Mouse (Mus musculus) spleen, postnatal 4 days (tissue): ENCODE data around the gene Ahsa1.
A peak's percentile ranks its signal among the peaks of the same experiment; 100 is the strongest.
"Not testable (repeated sequence)": the region's sequence is repeated elsewhere in the genome, so short reads cannot be mapped to it uniquely, and the experiment has no call there.

Experiments
- DNase-seq, 2 experiments: peaks; one replicate each; pipeline ENCODE4 v3.0.0; 2022; ENCODE audit warnings: low spot score in 2 of 2

Ahsa1 gene

GRCm38 (mm10) chr12:87266108-87266826, at the start of gene Ahsa1, which contains the start of gene Vipas39:
Gene Ahsa1, plus strand, starts transcription at chr12:87266479.
Gene Vipas39, minus strand, starts transcription at chr12:87266256.
- peak; percentile 83 to 87 for DNase-seq

GRCm38 (mm10) chr12:87217596-87217995, 48.7 kb upstream of the Ahsa1 start:
- no peak for DNase-seq

GRCm38 (mm10) chr12:87219362-87219761, 46.9 kb upstream of the Ahsa1 start:
- DNase-seq: no peak

GRCm38 (mm10) chr12:87224950-87225349, 41.3 kb upstream of the Ahsa1 start:
- DNase-seq: no peak

- DNase-seq: no peak
Measured at GRCm38 (mm10) chr12:87226801-87227200, 39.5 kb upstream of the Ahsa1 start.

DNA sequence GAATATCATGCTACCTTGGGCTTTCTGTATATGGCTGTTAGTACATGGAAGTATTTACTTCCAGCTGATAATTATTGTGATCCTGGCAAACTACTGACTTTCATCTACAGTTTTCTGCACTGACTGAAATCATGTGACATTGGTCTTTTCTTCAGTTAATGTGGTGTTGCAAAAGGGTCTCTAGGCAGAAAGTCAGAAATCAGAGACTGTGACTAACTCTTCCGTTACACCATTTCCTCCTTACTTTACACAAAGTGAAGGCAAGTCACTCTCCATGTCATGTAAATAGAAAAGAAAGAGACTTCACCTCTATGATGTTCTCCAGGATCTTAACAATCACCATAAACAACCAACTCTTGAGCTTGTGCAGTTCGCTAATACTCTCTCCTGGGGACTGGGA, 36.6 kb upstream of the Ahsa1 start:
- DNase-seq: no peak

DNA sequence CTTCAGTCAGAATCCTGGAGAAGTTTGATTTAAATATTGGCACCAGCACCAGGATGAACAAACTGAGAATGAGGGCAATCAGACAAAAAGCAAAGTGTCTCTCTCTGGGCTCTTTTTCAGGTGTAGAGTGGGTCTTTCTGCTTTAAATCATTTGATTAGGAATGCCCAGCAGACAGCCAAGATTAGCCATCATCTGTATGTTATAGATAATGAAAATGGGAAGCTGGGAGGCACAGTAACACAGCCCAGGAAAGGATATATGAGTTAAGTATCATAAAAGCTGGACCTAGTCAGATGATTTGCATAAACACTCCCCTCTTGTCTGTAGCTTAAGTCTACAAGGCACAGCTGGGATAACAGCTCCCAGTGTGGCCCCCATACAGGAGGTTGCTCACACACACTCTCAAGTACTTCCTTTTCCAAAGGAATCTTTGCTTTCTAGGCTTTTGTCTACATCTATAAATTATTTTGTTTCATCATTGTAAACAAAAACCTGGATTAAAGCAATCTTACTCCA, 35.8 kb upstream of the Ahsa1 start:
- DNase-seq: no peak

- DNase-seq: no peak
Measured at GRCm38 (mm10) chr12:87236882-87237483, 29.3 kb upstream of the Ahsa1 start.

DNA sequence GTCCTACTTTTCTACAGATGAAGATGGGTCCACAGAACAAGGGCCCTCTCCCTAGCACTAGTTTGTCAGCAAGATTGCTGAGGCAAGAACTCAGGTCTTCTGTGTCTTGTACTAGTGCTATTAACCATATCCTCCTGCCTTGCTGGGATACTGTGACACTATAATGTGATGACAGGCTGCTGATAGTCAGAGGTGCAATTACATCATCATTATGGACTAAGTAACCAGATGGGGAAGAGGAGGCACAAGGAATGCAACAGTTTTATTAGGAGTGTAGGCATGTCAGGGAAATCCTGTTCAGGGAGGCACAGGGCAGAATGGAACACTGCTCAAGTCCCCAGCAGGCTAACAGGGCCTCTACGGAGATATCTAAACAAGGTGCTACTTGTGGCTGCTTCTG, 27.6 kb upstream of the Ahsa1 start, which contains the start of gene Noxred1:
Noxred1 (minus strand) TSS at position 101 of the 400 bp plus-strand sequence.
- DNase-seq: no peak

DNA sequence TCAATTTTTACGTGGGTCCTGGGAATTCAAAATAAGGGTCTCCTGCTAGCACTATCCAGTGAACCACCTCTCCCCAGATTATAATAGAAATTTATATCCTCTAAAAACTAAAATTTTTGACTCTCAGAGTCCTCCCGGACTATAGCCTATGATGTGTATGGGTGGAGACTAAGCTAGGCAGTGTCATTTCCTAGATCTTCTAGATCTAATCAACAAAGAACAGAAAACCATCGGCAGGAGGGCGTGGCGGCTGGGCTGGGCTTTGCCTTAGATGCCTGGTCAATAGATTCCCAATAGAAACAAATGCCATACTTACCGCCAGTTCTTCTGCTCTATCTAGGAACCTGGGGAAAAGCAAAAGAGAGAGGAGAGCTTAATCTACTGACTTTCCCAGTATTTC, 16.1 kb upstream of the Ahsa1 start:
- DNase-seq: no peak

GRCm38 (mm10) chr12:87253878-87254277, 12.4 kb upstream of the Ahsa1 start:
- DNase-seq: no peak

DNA sequence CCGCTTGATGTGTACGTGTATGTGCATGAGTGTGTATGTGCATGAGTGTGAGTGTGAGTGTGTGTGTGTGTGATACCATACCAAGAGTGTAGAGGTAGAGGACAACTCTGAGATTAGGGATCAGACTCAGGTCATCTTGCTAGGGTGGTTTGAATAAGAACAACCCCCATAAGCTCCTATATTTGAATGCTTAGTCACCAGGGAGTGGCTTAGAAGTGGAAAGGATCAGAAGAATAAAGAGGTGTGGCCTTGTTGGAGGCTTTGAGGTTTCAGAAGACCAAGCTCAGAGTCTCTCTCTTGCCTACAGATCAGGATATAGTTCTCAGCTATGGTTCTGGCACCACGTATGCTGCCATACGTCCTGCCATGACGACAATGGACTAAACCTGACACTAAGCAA, 9.7 kb upstream of the Ahsa1 start:
- no peak for DNase-seq

- no peak for DNase-seq
Measured at GRCm38 (mm10) chr12:87260562-87260961, 5.7 kb upstream of the Ahsa1 start.

- no peak for DNase-seq
Measured at GRCm38 (mm10) chr12:87265444-87265843, 835 bp upstream of the Ahsa1 start.

DNA sequence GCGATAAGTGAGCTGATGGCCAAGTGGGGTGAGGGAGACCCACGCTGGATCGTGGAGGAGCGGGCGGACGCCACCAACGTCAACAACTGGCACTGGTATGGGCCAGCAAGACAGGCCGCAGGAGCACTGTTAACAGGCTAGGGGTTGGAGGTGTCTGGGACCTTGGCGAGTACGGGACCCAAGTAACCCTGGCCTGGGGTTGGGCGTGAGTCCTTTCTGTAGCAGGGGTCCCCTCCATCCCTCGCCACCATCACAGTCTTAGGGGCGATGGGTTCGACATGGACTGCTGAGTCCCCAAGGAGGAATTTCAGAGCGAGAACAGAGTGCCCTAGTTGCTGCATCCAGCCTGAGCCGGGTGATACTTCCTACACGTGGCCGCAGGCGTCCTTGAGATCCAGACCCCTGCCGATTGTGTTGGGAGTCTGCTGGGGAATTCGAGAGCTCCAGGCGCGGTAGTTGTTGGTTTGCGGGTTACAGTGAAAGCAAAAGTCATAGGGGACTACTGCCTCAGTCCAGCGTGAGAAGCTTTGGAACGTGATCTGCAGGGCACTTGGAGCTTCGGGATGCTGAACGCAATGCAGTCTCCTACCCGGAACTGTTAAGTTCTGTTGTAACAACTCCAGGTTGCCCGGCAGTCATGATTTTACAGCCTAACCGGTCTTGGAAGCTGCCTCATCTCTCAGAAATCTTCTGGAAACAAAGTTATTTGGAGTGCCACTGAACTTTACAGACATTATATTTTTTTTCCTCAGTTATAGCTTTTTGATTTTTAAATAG, 736 bp downstream of the Ahsa1 start:
- DNase-seq: no peak

DNA sequence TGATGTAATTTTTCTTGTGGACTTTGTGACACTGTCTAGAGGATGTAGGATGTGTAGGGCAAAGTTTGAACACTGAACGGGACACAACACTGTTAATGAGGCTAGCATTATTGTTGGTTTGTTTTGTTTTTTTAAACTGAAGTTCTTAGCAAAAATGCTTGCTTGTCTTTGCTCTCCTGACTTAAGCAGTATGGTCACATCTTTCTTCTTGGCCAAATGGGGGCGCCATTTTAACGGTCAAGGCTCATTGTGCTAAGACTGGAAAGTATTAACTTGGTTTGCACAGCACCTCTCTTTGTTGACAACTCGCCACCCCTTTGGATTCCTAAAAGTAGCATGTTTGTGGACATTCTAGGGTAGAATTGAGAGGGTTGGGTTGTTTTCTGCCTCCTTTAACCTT, 1.4 kb downstream of the Ahsa1 start:
- DNase-seq: no peak

DNA sequence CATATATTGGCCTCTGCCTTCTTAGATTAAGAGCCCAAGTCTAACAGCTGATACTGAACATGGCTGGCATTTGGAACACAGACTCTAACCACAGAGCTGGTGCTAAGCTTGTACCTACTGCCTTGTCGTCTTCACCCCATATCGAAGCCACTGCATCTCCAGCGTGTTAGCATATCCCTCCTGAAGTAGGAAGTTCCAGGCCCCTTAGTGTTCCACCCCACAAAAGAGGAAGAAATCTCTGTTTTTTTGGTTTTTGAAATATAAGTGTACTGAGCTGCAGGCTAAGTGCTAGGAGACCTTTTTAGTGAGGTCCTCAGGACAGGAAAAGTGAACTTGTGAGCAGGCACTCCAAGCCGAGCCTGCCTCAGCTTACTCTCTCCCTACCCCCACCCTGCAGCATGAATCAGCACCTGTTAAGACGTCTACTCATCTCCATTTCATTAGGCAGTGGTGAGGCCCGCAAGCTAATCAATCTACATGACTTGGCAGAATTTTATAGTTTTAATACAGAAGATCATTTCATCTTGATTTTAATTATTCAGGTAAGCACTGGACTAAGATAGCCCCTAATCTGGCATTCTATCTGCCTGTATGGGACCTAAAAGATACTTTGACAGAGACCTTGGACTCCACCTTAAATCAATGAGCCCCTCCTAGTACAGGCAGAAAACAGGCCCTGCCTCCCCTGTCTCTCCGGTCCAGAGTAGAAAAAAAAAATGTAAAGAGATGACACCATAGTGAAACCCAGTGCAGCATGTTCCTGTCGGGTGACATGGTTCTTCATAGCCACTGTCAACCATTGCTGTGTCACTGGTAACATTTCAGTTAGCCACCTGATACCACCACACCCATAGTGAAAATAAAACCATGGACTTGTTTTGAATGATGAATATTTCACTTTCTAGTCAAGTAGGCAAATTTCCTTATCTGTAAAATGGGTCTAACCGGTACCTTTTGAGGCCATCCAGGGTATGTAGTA, 8.9 kb downstream of the Ahsa1 start:
- no peak for DNase-seq

- not testable (repeated sequence) for DNase-seq
Measured at GRCm38 (mm10) chr12:87277251-87277650, 11.0 kb downstream of the Ahsa1 start.

DNA sequence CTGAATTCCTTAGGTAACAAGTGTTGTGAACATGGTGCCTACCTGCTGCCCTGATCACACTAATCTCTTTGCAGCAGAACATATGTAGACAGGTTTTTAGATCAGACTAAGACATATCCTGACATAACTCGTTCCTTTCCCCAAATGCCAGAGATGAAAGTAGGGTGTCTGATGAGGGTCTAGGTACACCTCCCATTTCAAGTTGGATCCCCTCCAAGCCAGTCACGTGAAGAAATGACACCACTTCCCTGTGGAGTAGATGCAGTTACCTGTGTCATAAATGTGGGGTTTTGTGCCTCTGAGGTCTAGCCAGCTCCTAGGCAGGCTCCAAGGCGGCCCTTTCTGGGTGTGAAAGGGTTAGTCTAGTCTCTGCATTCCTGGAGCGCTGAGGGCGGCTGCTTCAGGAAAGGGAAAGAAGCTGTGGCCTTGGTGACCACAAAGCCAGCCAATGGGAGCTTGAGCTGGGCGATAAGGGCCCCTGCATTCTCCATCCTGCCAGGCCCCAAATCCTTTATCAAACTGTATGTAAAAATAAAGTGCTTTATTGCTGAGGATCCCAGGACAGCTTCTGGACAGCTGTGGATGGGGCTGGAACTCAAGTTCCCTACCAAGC, 11.9 kb downstream of the Ahsa1 start:
- no peak for DNase-seq

DNA sequence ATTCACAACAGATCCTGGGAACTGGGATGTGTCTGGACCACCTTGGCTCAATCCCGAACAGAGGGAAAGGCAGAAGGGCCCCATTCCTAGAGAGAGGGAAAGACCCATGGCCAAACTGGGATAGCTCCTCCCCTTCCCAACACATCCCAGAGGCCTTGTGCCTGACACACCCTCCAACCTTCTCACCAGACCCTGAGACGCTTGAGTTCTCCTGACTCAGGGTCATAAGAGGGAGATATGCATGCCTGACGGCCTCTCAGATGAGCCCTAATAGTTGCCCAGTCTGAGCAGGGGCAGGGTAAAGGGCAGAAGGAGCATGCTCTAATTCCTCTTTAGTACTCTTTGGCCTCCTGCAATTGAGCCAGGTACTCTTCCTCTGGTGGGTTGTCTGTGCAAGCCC, 13.1 kb downstream of the Ahsa1 start:
- DNase-seq: no peak

GRCm38 (mm10) chr12:87279879-87280278, 13.6 kb downstream of the Ahsa1 start:
- no peak for DNase-seq
